Mouse (Mus musculus): Measurements from ENCODE around the gene Rarres1.

GRCm38 (mm10) chr3:67492086-67492869, 23.0 kb downstream of the Rarres1 start:
- TF ChIP-seq GATA1 (IDR thresholded peaks at IDR 0.05; ENCODE audit: low read length) (no peak), TAL1 (IDR thresholded peaks at IDR 0.05; ENCODE audit: low read length) (no peak)
